Mouse (Mus musculus) adrenal gland, adult 8-10 months (tissue): ENCODE data around the gene BC049730. TPM values are rescaled to one million over a fixed set of nuclear protein-coding genes. Genes with fewer than 3 reads are reported as not detected.
A peak's percentile ranks its signal among the peaks of the same experiment; 100 is the strongest.
"Not testable (repeated sequence)": the region's sequence is repeated elsewhere in the genome, so short reads cannot be mapped to it uniquely, and the experiment has no call there.

Experiments
- DNase-seq: peaks from one replicate; pipeline ENCODE4 v3.0.0; 2022
- total RNA-seq, 4 experiments: library from RNA; stranded (reverse); gene quantifications; 2 replicates each; pipeline ENCODE4 v1.2.4; 2022

The BC049730 gene
- not detected for total RNA-seq

DNA sequence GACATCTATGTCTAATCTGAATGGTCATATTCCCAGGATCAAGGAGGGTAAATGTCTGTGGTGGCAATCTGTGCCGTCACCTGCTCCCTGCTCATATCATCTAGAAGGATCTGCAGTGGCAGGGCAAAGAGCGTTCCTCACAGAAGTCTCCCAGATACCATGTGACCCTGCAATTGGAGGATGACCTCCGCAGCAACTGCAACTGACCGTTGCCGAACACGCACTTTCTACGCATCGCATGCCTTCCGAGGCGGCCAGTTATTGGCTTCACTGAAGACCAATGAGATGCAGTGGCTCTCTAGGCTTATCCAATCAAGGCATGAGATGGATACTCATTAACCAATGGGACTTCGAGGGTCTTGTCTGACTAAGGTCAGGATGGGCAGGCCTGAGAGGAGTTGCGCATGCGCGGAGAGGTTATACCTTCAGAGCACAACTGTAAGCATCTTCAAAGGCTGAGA, at the start of gene BC049730:
Gene BC049730, plus strand, starts transcription at position 411 of the 461 bp plus-strand sequence.
- DNase-seq: no peak

DNA sequence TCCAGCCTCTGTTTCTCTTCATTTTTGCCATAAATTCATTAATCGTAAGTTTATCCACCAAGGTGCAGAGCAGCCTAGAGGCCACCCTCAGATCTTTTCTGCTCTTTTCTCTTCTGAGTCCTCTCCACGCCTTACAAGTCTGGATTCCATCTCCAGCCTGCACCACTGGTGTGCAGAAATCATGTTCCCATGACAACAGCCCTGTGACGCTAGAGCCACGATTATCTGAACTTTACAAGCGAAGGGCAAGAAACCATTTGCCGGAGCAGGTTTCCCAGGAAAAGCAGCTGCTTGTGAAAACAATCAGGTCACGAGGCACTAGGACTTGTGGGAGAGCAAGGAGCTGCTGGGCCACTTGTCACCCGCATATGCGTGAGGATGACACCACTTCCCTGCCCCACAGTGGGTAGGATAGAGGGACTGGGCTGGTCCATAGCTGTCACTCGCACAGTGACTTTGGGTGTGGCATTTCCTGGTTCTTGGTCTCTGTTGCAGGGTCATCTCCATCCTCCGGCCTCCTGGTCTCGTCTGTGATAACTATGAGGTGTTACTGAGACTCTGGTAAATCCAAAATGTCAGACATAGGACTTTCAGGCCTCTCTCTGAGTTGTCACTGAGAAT, 49.2 kb upstream of the BC049730 start:
- no peak for DNase-seq

DNA sequence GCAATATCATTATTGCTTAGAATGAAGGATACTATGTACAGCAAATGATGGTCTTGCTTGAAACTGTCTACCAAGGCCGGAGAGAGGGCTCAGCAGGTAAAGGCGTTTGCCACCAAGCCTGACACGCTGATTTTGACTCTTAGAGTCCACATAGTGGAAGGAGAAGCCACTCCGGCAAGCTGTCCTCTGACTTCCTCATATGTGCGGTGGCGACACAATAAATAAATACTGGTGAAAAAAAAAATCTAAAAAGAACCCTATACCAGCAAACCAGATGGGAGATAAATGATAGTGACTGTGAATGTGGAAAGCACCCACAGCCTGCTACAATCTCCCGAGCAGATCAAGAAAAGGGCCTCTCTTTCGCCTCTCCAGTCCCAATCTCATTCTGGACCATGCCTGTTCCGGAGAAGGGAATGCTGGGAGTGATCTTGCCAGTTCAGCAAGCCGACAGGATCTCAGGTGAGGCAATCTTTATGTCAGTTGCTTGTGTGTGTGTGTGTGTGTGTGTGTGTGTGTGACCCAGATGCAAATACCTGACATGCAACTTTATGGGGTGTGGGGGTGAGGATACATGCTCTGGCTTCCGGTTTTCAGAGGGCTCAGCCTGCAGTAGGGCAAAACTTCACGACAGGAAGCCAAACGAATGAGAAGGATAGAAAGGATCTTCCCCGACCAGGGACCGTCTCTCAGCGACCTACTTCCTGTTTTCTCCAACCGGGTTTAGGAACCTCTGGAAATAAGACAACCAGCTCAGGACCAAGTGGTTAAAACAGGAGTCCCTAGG, 47.7 kb upstream of the BC049730 start:
- DNase-seq: no peak

DNA sequence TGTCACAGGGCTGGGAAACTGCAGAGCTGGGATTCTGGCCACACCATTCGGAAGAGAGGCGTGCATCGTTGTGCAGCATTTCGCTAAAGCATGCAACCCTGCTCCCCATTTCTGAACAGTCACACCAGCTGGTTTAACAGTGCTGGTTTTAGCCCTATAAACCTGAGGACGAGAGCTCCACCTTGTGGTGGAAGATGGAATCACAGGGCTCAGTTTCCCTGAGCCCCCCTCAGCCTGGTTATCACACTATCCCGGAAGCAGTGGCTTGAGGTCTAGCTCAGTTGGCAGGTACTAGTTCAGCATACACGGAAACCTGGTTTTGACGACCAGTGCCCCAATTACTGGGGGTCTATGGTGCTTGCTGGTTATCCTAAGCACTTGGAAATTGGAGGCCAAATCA, 46.5 kb upstream of the BC049730 start:
- DNase-seq: no peak

DNA sequence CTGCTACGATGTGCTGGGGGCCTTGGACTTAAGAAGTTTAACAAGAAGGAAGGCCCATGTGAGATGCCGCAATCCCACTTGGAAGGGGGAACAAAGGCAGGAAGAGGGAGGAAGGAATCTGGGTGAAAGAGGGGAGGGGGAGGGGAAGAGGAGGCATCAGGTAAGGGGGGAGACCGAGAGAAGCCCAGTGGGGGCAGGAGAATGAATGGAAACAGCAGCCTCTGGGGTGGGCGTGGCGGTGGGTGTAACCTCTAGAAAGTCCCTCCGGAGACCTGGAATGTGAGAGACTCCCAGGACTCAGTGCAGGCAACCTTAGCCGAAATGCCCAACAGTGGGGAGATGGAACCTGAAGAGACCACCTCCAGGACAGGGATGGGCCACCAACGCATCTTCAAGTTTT, 44.7 kb upstream of the BC049730 start:
- DNase-seq: no peak

DNA sequence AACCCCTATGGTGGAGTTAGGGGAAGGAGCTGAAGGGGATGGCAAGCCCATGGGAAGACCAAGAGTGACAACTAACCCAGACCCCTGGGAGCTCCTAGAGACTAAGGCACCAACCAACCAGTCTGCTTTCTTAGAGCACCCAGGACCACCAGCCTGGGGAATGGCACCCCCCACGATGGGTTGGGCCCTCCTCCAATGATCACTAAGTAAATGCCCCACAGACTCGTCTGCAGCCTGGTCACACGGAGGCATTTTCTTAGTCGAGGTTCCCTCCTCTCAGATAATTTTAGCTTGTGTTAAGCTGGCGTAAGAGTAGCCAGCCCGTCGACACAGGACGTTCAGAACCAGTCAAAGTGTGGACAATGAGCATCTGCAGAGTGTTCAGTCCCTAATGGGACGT, 44.1 kb upstream of the BC049730 start:
- no peak for DNase-seq

DNA sequence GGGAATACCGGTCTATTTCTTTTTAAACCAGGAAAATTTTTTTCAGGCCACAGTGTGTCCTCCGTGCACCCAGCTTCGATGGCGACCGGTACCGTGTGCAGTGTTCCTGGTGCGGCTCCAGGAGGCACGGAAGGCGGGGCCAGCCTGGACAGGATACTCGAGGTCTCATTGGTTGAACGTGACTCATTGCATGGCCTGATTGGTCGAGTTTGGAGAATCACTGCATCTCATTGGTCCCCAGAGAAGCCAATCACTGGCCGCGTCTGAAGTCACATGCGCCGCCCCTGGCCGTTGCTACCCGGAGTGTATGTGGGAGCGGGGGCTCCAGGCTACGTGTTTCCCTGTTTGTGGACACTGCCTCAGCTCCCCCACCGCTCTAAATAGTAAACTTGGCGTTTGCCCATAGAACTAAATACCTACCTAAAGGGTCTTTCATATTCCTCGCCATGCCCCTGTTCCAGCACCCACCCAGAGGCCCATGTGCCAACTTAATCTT, 37.0 kb upstream of the BC049730 start:
- no peak for DNase-seq

DNA sequence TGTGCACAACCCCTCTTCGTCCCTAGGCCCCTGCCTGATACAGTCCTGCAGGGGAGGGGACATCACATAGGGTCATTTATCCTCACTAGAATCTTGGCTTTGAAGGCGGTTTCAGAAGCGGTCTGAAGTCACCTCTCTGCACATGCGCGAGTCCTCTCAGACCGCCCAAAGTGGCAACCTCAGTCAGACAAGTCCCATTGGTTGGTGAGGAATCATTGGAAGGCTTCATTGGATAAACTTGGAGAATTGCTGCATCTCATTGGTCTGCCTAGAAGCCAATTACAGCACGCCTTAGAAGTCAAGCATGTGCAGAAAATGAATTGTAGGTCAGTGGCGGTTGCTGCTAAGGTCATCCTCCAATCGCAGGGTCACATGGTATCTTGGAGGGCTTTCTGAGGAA, 32.5 kb upstream of the BC049730 start, which contains the start of gene Tex101:
Gene Tex101, minus strand, starts transcription at position 101 of the 400 bp plus-strand sequence.
- DNase-seq: no peak

DNA sequence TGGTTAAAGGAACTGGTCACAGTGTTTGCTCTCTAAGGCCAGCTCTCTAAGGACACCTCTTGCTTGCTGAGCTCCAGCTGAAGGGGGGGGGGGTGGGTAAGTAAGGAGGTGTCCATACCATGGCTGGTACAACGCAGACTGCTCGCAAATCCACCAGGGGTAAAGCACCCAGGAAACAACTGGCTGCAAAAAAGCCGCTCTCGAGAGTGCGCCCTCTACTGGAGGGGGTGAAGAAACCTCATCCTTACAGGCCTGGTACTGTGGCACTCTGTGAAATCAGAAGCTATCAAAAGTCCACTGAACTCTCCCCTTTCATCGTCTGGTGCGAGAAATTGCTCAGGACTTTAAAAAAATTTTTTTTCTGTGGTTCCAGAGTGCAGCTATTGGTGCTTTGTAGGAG, 24.9 kb upstream of the BC049730 start:
- DNase-seq: not testable (repeated sequence)

DNA sequence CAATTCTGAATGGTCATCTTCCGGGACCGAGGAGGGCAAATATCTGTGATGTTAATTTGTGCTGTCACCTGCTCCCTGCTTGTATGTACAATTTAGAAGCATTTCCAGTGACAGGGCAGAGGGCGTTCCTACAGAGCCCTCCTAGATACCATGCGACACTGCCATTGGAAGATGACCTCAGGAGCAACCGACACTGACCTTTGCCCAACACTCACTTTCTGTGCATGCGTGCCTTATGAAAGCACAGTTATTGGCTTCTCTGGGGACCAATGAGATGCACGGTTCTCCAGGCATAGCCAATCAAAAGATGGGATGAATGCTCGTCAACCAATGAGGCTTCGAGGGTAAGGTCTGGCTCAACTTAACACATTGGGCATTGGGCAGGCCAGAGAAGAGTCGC, 21.5 kb upstream of the BC049730 start:
- not testable (repeated sequence) for DNase-seq

DNA sequence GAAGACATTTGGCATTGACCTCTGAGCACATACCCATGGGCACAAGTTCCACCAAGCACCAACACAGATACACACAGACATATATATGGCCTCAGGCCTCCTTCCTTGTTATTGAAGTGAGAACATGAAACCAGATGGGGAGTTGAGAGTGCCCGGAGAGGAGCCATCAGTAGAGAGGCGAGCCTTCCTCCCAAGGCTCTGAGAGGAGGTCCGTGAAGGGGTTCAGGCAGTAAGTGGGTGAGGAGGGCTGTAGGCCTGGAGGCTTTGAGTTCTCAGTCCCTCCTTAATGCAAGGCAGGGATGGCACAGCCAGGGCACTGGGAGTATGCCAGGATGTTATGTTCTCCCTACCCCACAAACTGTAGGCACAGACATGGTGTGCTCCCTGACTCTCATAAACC, 16.3 kb upstream of the BC049730 start:
- DNase-seq: not testable (repeated sequence)

DNA sequence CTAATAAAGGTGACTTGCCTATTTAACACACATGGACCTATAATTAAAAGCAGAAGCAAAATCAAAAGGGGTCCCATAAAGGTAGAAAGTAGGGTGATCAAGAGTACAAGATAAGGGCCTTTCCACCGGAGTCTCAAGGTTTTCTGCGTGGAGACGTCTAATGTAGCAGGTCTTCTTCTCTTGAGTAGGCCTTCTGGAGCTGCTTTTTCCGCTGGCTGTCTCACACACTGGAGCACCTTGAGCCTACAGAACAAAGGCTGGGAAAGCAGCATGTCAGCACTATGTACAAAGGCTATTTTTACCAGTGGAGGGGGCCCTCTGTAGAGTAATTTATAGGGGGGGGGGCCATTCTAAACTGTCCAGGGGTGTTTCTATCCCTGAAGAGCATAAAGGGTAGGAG, 11.2 kb upstream of the BC049730 start:
- not testable (repeated sequence) for DNase-seq

DNA sequence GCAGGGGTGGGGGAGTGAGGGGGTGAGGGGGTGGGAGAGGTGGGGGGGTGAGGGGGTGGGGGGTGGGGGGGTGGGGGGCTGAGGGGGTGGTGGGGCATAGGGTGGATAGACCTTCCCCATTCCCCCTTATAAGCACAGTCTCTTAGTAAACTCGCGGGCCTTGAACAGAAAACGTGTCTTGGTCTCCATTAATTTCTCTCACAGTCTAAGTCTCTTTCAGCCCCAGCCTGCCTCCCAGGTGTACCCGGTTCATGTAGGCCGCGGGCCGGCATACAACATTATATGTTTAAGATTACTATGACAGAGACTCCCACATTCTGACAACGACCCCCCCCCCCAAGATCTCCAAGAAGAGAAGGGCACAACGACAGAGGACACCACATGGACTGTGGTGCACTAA, 6.2 kb upstream of the BC049730 start:
- DNase-seq: not testable (repeated sequence)

DNA sequence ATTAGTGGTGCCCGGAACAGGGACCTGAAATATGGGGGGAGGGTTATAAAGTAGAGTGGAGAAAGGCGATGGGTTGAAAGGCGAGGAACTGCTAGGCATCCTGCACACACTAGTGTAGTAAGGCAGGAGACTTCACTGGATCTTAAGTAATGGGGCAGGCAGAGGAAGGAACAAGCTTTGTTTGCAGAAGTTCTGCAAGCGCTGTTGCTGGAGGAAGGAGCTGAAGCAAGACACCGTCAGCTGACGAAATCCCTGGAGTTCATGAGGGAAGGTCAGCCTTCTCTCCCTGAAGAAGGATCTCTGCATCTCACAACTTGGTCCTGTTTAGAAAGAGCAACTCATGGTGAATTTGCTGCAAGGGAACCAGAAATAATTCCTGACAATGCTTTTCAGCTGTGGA, 6.0 kb downstream of the BC049730 start:
- no peak for DNase-seq

DNA sequence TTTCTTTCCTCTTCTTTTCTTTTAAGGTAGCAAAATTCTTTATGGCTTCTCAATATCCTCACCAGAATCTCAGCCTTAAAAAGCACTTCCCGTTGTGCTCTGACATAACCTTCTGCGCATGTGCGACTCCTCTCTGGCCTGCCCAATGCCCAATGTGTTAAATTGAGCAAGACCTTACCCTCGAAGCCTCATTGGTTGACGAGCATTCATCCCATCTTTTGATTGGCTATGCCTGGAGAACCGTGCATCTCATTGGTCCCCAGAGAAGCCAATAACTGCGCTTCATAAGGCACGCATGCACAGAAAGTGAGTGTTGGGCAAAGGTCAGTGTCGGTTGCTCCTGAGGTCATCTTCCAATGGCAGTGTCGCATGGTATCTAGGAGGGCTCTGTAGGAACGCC, 17.8 kb downstream of the BC049730 start, which contains the start of gene Gm4763:
Gene Gm4763, minus strand, starts transcription at position 101 of the 400 bp plus-strand sequence.
- DNase-seq: not testable (repeated sequence)

DNA sequence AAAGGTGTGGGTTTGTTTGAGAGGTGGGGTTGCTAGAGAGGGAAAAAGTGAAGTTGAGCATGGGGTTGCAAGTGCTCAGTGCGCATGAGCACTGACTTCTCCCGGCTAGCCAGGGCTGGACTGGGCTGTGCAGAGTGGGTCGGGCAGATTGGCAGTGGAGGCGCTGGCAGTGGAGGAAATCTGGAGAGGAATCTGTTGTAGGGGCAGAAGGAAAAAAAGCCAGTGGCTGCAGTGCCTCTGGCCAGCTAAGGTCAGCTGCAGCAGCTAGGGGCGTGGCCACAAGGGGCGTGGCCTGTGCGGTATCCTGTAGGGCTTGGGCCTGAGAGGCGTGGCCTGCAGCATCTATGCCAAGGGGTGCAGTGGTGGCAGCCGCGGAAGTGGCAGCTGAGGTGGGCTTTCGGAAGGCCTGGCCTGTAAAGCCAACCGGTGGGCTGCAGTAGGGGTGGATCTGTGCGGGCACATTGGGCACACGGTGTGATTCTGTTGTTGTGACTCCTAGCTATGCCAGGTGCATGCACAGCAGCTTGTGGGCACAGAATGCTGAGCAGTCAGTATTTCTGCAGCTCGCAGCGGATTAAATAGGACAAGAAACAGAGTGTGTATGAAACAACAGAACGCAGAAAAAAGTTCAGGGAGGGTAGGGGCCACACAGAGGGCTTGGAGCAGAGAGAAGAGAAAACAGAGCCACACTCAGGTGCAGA, 27.1 kb downstream of the BC049730 start:
- peak; percentile 3 for DNase-seq

DNA sequence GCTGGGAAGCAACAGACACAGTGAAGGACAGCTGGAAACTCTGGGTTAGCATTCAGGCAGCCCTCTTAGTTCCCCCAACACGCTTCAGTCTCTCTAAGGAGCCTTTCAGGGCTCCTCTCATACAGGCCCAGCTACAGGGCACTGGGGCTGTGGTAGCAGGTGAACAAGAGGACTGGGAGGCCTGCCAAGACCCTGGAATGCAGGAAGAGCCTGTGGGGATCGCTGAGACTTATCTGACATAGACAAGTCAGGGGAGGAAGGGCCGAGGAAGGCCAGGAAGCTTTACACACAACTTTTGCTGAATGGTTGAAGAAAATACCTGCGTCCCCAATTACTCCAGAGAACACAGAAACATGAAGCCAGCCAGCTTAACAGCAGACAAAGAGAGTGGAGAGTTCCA, 41.7 kb downstream of the BC049730 start:
- no peak for DNase-seq

DNA sequence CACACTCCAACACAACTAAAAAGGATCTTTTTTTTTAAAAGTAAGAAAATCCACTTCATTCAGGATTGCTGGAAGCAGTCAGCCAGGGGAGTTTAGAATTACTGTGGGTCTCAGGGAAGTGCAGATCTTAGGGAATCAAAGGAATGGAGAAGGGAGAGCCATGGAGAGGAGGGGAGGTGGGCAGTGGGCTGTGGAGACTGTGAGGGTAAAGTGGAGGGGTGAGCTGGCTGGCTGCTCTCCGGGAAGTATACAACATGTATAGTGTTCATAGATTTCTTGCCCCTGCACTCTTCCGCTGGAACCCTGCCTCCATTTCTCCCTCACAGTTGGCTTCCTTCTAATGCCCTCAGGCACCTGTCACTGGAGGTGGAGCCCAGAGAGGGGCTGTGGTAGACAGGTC, 42.6 kb downstream of the BC049730 start:
- DNase-seq: no peak

DNA sequence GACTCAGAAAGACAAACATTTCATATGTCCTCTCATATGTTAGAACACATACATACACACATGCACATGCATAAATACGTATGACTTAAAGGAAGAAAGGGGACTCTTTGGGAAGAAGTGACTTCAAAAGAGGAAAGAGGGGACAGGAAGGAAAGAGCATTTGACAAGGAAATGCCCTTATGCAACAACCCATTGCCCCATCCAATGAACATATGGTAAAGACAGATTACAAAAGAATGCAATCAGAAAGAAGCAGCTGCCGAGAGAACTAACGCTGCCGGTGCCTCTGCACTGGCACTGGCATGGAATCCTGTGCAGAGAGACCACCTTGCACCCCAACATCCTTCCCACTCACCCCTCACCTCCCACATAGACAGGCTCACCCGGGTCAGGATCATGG, 44.4 kb downstream of the BC049730 start:
- DNase-seq: no peak

DNA sequence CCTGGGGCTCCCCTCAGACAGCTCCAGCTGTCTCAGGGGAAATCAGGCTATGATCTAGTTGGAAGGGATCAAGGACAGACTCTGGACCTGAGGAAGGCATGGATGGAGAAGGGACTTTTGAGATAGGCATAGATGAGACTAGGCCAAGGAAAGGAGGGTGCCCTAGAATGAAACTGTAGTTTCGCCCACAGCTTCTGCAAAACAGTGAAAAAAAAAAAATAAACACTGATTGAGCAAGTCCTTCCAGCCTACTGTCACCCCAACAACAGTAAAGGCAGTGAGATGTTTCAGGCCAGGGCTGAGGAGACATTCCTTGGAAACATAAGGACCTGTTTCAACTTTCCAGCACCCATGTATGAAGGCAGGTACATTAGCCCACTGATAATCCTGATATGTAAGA, 49.5 kb downstream of the BC049730 start:
- no peak for DNase-seq

DNA sequence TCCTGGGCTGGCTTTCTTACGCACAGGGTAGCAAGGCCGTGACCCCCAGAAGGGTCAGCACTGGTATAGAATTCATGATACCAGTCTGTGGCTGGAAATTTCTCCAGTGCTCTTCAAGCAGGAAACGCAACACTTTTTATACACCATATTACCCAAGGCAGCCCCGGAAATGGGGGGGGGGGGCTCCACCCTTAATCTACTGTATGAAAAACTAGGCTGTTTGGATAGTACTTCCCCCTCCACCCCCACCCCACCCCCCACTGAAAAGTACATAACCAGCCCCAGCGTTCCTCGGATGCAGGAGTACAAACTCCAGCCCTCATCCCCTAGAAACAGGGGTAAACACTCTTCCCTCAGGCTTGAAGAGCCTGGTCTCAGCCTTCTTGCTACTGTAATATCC, 51.2 kb downstream of the BC049730 start, which contains the start of gene Cd177:
Gene Cd177, minus strand, starts transcription at position 101 of the 400 bp plus-strand sequence.
- DNase-seq: no peak

DNA sequence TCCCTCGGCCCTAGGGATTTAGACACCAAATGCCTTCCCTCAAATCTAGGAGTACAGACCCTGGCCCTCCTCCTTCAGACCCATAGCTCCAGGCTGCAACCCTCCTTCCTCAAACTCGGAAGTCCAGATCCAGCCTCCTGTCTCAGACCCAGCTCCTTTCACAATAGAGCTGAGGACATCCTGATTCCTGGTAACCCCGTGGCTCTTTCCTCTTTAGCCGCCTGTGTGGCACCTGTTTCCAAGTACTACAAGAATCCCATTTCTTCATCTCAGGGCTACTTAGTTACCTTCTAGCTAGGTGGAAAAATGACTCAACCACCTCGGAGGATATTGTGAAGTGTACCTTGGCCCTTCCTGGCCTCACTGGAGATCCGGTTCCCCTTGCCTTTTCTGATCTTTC, 52.1 kb downstream of the BC049730 start:
- DNase-seq: no peak

DNA sequence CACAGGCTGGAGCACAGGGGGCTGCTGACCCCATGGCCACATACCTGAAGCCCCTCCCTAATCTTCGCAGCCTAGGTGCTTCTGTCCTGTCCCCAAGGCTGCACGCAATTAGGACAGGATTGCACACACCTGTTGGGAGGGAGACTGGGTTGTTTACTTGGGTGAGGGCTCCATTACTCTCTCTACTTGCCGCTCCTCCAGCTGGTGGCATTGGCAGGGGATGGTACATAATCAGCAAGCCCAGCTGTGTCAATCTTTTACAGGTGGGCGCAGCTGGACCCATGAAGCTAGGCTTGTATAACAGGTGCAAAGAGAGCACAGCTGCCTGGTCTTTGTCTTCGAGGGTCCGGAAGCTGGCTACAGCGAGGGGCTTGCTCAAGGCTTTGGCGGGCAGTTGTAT, 53.5 kb downstream of the BC049730 start:
- no peak for DNase-seq
